In the genomic region with DNA sequence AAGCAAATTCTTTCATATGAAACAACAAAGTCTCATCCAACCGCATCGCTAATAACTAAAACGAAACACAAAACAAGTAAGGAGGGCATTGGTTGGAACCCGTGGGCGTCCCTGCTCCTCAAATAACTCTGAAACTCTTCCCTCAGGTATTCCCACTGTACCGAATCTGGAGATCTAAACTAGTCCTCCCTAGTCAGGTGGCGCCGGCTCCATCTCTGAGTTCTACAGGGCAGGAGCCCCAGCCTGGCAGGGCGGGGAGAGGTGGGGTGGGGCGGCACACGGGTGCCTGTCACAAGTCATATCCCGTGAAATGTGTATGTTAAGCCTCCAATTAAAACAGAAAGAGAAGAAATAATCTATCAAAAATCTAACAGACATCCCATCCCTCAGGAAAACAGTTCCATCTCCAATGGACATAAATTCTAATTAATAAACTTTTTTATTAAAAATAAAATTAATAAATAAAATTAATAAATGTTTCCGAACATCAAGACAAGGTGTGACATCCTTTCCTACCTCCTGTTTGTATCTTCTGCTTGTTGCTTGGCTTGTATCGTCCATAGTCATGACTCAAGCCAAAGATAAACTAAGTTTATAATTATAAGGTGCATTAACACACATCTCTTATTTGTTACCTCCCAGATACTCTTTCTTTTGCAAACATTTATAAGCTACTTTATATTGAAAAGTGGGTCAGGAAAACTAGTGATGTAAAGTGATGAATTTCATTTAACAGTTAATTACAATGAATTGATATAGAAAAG, we compare ENCODE assay signal across 8 mouse cellular contexts. TPM values are rescaled to one million over a fixed set of nuclear protein-coding genes. Genes with fewer than 3 reads are reported as not detected.
DNase-seq lines count a peak whose midpoint lies in the region; ATAC-seq and TF ChIP-seq lines count a peak whose summit lies in the region.

No protein-coding gene starts in this region.

- H3K4me2 ChIP-seq in intestine, embryonic 16.5 days (ENCODE audit: low read depth, low read length) = peak overlapping the region; percentile 56
- H3K4me2 ChIP-seq in neural tube, embryonic 13.5 days = peak overlapping the region; percentile 65

- no peak for TF ChIP-seq POLR2A in cortical plate, adult 2 months (IDR thresholded peaks at IDR 0.05; ENCODE audit: extremely low read depth, insufficient read depth, low read length)

- TF ChIP-seq CTCF in cortical plate, adult 2 months (IDR thresholded peaks at IDR 0.05; ENCODE audit: extremely low read depth, insufficient read depth, low read length) = no peak

- peak overlapping the region; percentile 41 for H3K4me3 ChIP-seq in cortical plate, adult 2 months (ENCODE audit: insufficient read depth, low read length)
- peak overlapping the region; percentile 57 for H3K4me3 ChIP-seq in intestine, embryonic 16.5 days (ENCODE audit: low read length)
- H3K4me3 ChIP-seq in neural tube, embryonic 13.5 days = peak overlapping the region; percentile 46

- no peak overlapping the region for H3K27ac ChIP-seq in cortical plate, adult 2 months (ENCODE audit: insufficient read depth, low read length)
- peak overlapping the region; percentile 75 for H3K27ac ChIP-seq in intestine, embryonic 16.5 days (ENCODE audit: low read length)
- H3K27ac ChIP-seq in neural tube, embryonic 13.5 days (replicated peaks) = no peak overlapping the region

- no peaks in the 10 kb centered on the region for H3K27me3 ChIP-seq in intestine, embryonic 16.5 days (replicated peaks; ENCODE audit: control insufficient read depth, insufficient read depth, low read length)
- no peaks in the 10 kb centered on the region for H3K27me3 ChIP-seq in neural tube, embryonic 13.5 days

- intact Hi-C loops in gastrocnemius, postnatal 14 days (cut with DNase I; ENCODE audit: low total_unique reads) = loop anchor here (5.0 kb wide), 1 partner anchor 66 kb away; no protein-coding TSS in a partner anchor

- H3K9ac ChIP-seq in intestine, embryonic 16.5 days (ENCODE audit: low read depth, low read length) = peak overlapping the region; percentile 67
- H3K9ac ChIP-seq in neural tube, embryonic 13.5 days = peak overlapping the region; percentile 41

- WGBS in intestine, embryonic 16.5 days = 10% methylated on average over 14 of the region's 14 CpGs
- WGBS in neural tube, embryonic 13.5 days = 13% methylated on average over 14 of the region's 14 CpGs

- no peaks in the 10 kb centered on the region for H3K36me3 ChIP-seq in intestine, embryonic 16.5 days (ENCODE audit: control insufficient read depth, insufficient read depth, low read length)
- no peaks in the 10 kb centered on the region for H3K36me3 ChIP-seq in neural tube, embryonic 13.5 days

- peak; percentile 90 for ATAC-seq in intestine, embryonic 16.5 days
- ATAC-seq in neural tube, embryonic 13.5 days (ENCODE audit: low read depth) = peak; percentile 82

- no peaks in the 10 kb centered on the region for H3K9me3 ChIP-seq in intestine, embryonic 16.5 days (ENCODE audit: control insufficient read depth, low read length)
- no peaks in the 10 kb centered on the region for H3K9me3 ChIP-seq in neural tube, embryonic 13.5 days

- DNase-seq in right cerebral cortex, postnatal 14 days = peak; percentile 11
- no peak for DNase-seq in right cerebral cortex, adult 18-20 months
- DNase-seq in gastrocnemius, postnatal 14 days = peak; percentile 52
- peak; percentile 77 to 78 for DNase-seq in lung, adult 18-20 months
- no peak for DNase-seq in adipocyte (ENCODE audit: low spot score)

- no peaks in the 10 kb centered on the region; the same call in 1 of the 2 replicates for H3K4me1 ChIP-seq in cortical plate, adult 2 months (ENCODE audit: control insufficient read depth, insufficient read depth, low read length)
- H3K4me1 ChIP-seq in intestine, embryonic 16.5 days (ENCODE audit: control insufficient read depth, insufficient read depth, low read length) = peaks cover 13% of the 10 kb centered on the region
- H3K4me1 ChIP-seq in neural tube, embryonic 13.5 days (replicated peaks) = peaks cover 3% of the 10 kb centered on the region; the same call in 1 of the 2 replicates

RNA-seq across cellular contexts. Expression of a gene that starts 36.8 kb away (rescaled TPM):
- polyA plus RNA-seq in cortical plate, adult 2 months (2012; rRNA removed) = not detected in 2 replicates
- total RNA-seq in gastrocnemius, postnatal 14 days (2021) = not detected
- polyA plus RNA-seq in intestine, embryonic 16.5 days (2015; fragmentation: Nextera tagmentation; extraction: Ambion mirVana) = 0.24 and 0.37 TPM in 2 replicates
- not detected in 2 replicates for polyA plus RNA-seq in neural tube, embryonic 13.5 days (2015; fragmentation: Nextera tagmentation; extraction: Ambion mirVana)

RNA-seq across cellular contexts. Expression of a gene that starts 58.0 kb away (rescaled TPM):
- polyA plus RNA-seq in cortical plate, adult 2 months (2012; rRNA removed) = 15.6 and 16.0 TPM in 2 replicates
- total RNA-seq in gastrocnemius, postnatal 14 days (2021) = 10 to 100 TPM; 42.2 to 57.2 TPM
- polyA plus RNA-seq in intestine, embryonic 16.5 days (2015; fragmentation: Nextera tagmentation; extraction: Ambion mirVana) = 1.0 and 1.2 TPM in 2 replicates
- polyA plus RNA-seq in neural tube, embryonic 13.5 days (2015; fragmentation: Nextera tagmentation; extraction: Ambion mirVana) = not detected in 2 replicates

Comparison
In these comparisons a context has a peak if more than half of its experiments do, and no peak if none do; other contexts are left out.
1. DNase-seq: peak in right cerebral cortex, postnatal 14 days (single experiment), gastrocnemius, postnatal 14 days (single experiment) and lung, adult 18-20 months (2 of 2); none in right cerebral cortex, adult 18-20 months (single experiment) and adipocyte (single experiment).
2. Peak in every context shown above with its lines, with median percentiles within 50 percentile points of each other: H3K4me3 ChIP-seq.